Mouse (Mus musculus) spleen, adult 2 months (tissue): ENCODE measurements around the gene Cisd2.

ENCODE experiments used
- CTCF ChIP-seq: fragments of 200-500 bp; IDR thresholded peaks from 2 replicates; pipeline ENCODE4 v1.5.1; 2011; ENCODE audit warnings: mild to moderate bottlenecking, inconsistent platforms; ENCODE audit not compliant: insufficient read depth, insufficient read length, insufficient replicate concordance; ENCODE audit errors: extremely low read depth
- POLR2A ChIP-seq: fragments of 200-500 bp; IDR thresholded peaks from 2 replicates; pipeline ENCODE4 v1.6.1; 2011; ENCODE audit warnings: low read depth, low read length, inconsistent platforms

- no peak for TF ChIP-seq POLR2A
- no peak for TF ChIP-seq CTCF
These were observed 12.7 kb downstream of the Cisd2 start for GRCm38 (mm10) chr3:135411056-135411455.
